Mouse (Mus musculus): ENCODE data around the gene Spata19. TPM values are rescaled to one million over a fixed set of nuclear protein-coding genes. Genes with fewer than 3 reads are reported as not detected.

Gene Spata19
- polyA plus RNA-seq (2012; rRNA removed; ENCODE audit: low replicate concordance): not detected in 2 replicates

DNA sequence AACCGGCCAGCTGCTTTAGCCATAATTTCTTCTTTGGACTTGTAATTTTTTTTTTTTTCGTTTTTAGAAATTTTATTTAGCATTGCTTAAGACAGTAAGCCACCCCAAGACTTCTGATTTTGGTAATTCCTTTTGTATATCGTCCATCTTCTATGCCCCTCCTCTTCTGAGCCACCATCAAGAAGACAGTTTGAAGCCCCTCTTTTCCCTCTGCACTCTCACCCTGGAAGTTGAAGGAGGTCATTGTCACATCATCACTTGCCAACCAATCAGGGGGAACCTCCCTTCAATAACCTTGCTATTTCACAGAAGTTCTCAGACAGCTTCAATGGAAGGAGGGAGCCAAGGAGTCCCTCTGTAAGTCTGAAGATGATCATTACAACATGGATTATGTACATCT is at the start of gene Spata19:
Gene Spata19 (plus strand): TSS at position 301 of the 400 bp plus-strand sequence.

Other genes with a start within 250 kb of the Spata19 start
- 18.7 and 46.0 TPM in 2 replicates for gene Jam3, start 241.4 kb upstream of the Spata19 start, polyA plus RNA-seq (2012; rRNA removed; ENCODE audit: low replicate concordance)
- 0.17 and 3.3 TPM in 2 replicates for gene Igsf9b, start 97.6 kb upstream of the Spata19 start, polyA plus RNA-seq (2012; rRNA removed; ENCODE audit: low replicate concordance)